Mouse (Mus musculus): ENCODE measurements at regions not wholly inside any gene's neighbourhood (a gene's known extent, or its start where the extent isn't known, plus 50 kb on each side); places are given as distances from the start of the nearest gene placed in this dataset.

DNA sequence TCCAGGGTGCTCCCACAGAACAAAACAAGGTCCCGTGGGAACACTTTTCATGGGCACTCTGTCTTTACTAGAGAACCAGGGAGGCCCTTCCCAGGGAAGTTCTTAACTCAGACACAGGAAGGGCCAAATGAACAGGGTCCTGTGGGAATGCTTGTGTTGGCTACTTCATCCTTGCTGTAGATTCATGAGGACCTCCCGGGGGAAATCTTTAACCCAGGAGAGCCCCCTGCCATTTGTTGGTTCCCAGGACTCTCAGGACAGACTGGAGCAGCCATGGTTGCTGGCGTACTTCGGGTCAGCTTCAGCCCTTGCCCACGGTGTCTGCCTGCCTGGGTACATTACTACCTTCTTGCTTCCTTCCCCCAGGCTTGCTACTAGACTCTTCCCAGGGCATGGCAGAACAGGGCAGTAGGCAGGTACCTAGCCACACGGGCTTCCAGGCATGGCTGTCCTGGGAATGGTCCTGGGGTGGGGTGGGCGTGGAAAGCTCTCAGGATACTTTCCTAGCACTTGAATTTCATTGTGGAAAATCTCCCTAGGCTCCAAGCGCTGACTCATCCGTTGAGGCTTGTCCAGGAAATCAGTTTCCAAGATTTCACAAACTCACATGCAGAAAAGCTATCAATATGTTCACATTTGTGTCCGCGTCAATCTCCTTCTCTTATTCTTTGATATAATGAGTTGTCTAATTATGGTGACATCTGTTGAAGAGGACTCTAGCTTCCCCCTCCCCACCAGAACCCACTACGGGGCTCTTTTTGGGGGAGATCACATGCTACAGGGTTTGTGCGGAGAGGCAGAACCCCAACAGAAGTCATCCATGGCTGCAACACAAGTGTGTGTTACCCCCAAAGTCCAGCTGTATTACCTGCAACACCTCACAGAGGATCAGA, 148.6 kb downstream of the Sec61b start:
- DNase-seq (ENCODE audit: low spot score), result no peak

DNA sequence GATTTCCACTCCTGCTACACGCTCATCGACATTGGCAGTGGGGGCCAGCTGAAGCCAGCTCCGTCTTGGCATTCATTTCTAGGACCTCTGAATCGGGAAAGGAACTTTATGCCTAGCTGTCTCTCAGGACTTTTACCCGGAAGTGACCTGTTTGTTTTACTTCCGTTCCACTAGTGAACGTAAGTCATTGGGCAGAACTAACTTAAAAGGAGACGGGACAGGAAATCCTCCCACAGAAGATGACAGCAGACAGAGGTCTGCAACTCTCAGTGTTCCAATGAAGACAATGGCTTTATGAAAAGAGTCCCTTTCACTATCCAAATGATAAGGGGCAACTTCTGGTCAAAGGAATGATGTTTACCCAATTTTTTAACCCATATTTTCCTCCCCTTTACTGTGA, 155.5 kb downstream of the Sec61b start:
- DNase-seq (ENCODE audit: low spot score), result no peak

DNA sequence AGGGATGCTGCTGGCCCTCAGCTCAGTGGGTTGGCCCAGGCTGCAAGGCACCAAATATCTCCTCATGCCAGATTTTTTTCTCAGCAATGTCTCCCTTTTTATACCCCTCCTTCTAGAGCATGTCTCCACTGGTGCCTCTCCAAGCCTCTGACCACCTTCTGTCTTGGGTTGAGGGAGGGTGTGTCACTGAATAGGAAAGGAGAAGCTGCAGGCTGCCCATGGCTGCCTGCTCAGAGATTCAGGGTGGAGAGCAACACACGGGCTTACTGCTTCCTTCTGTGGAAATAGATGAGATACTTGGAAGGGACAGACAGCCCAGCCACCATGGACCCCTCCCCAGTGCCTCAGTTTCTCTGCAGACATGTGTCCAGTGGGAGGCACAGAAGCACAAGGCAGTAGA, 156.0 kb downstream of the Sec61b start:
- DNase-seq (ENCODE audit: low spot score), result no peak

DNA sequence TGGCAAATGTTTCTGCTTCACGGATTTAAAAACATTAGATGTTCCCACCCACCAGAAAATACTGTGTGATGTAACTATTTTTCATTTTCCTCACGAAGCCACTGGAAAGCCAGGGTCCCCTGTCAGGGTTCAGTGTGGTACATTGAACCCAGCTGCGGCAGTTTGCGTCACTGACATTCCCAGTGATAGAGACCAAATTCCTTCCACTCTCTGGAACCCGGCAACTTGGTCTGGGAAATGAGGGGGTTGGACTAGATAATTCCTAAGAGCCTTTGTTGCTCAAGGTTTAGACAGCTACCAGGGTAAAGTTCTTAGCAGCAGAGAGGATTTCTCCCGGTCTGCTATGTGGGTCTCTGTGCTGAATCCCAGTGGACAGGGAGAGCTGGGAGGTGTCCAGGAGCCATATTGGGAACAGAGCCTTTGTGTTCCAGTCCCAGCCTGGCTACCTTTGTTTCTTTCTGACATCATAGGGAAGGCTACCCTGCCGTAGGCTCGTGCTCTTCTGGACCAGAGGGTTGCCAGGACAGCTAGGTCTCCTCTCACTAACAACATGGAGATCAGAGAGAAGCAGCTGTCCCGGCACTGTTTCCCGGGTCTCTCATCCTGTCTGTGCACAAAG, 164.5 kb downstream of the Sec61b start:
- no peak for DNase-seq (ENCODE audit: low spot score)

DNA sequence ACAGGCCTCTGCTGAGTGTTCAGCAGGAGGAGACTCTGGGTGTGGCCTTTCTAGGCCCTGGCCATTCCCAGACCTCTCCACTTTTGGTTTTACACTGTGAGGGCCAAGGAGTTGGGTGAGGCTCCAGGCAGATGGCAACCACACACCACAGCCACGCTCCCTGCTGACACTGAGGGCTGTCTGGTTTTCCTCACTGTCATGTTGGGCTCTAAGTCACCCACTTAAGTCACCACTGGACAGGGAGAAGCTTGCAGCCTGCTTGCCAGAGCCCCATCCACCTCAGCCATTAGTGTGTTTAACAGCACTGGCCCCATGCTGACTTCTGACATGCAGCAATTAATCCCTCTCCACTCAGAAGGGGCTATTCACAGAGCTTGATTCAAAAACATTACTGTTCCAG, 170.6 kb downstream of the Sec61b start:
- DNase-seq (ENCODE audit: low spot score), result no peak

DNA sequence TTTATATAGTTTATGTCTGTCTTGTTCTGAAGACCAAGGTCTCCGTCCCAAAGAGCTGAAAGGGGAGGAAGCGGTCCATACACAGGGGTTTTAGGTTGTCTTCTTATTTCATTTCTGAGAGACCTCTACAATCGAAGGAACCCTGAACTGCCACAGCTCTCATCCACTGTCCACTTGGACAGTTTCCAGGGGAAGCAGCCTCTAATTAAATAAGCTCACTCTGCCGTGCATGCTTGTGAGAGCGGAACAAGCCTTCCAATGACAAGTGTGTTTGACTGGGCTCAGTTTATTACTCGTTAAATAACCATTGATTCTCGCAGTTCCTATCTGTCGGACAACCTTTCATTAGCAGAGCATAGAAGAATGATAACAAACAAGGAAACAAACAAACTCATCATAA, 174.2 kb downstream of the Sec61b start:
- no peak for DNase-seq (ENCODE audit: low spot score)

DNA sequence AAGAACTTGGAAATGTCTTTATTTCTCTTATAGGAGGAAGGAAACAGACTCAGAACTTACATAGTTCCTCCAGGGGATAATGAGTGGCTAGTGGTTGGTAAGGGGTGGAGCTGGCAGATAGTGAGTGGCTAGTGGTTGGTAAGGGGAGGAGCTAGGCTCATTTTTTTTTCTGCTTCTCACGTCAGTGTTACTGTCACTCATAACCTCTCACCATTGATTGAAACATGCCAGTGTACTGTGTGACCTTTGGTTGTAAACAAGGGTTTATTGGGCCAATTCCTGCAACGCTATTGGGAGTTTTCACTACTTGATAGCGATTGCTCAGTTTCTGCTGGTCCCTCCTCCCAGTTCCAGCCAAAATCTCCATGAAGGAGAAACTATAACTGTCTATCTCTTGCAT, 175.5 kb downstream of the Sec61b start:
- DNase-seq (ENCODE audit: low spot score), result no peak

DNA sequence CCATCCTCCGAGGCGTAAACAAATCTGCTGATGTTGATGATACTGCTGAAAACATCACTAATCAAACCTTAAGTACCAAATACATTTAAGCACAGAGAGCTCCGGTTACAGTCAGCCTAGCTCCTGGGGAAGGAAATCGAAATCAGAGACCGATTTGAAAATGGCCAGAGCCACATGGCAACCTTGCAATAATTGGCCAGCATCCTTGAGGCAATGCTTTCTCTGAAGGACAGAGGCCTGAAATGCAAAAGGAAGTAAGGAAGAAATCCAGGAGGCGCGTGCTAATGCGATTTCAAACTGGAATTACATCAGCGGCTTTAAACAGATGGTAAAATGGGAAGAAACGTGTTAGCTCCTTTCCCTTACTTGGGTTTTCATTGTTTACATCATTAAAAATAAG, 177.1 kb downstream of the Sec61b start:
- no peak for DNase-seq (ENCODE audit: low spot score)

DNA sequence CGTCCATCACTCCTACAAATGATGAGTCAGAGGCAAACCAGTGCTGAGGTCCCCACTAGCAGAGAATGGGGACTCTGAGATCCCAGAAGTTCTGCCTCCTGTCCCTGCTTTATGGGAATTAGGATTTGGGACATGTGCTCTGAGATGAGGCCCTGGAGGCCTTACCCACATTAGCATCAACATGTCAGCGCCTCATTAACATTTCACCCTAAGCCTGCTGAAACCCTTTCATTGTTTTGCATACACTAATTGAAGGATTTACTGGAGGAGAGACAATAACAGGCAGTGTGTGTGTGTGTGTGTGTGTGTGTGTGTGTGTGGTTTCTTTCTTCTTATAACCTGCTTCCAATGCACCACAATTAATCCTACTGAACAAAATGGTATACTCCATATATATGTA, 178.7 kb downstream of the Sec61b start:
- no peak for DNase-seq (ENCODE audit: low spot score)

DNA sequence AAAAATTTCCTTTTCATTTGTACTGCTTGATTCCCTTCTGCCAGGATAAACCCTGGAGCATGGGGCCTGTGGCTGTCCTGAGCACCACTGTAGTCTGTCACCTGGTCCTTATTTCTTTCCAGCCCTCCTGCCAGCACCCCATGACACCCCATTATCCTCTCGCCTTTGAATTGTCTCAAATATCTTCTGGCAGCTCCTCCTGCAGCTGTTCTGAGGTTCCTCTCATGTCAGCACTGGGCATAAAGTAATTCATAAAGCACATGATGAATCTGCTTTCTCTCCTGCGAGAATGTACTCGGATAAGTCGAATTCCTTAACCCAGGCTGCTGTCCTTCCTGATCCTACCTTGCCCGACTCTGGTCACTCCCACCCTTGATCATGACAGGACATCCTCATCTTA, 195.1 kb downstream of the Sec61b start:
- no peak for DNase-seq (ENCODE audit: low spot score)

DNA sequence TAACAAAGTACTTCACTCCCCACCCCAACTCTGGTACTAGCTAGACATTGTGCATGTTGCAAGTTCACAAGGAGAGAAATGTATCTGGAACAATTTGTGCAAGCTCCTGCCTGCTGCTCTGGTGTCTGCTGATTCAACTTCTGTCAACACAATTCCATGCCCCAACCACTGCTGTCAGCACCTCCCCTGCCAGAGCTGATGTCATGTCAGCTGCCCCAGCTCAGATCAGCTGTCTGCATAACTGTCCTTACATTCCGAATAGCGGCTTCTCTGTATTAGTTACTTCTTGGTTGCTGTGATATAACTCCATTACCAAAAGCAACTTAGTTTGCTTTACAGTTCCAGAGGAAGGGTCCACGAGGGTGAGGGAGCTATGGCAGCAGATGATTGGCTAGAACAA, 196.0 kb downstream of the Sec61b start:
- no peak for DNase-seq (ENCODE audit: low spot score)

DNA sequence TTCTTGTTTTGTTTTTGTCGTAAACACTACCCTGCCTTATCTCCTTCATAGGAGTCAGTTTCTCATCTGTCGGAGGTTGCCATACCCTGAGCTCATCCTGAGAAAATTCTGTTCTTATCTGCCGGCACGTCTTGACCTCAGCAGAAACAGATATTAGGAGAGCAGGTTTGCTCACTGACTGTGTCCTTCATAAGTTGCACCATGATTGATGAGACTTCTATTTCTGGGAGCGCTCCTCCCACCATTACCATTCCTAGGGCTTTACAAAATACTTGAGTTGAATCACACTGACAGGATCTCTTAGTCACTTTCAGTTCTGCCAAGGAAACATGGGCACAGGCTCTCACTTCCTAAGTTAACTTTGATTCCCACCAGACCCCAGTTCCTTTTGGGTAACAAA, 196.9 kb downstream of the Sec61b start:
- DNase-seq (ENCODE audit: low spot score), result no peak

DNA sequence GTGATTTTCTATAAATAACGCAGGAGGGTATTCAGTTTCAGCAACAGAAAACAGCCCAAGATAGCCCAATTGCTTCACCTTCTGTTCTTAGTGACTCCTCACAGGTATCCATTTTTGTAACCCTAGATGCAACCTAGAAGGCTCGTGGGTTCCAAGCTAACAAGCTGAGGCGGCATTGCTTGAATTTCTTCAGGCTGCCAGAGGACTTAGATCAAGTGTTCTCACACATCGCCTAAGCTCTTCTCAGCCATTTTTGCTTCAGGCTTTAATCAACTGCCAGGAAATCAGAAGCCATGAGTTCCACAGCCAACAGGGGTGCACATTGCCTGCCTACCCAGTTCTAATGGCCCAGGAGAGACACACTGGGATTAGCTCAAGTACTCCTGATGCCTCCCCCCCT, 206.7 kb downstream of the Sec61b start:
- no peak for DNase-seq (ENCODE audit: low spot score)

DNA sequence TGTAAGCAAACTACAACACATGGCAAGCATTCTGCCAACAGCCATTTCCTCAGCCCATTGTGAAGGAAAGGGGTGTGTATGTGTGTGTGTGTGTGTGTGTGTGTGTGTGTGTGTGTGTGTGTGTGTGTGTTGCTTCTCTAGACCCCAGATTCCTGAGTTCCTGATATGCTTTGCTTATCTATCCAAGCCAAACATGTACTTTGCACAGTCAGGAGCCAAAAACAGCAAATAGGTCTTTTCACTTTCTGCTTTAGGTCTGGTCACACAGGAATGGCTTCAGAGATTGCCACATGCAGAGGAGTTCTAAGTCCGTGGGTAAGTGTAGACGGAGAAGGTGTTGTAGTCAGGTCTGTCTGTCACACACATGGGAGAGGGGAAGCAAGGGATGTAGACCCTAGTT, 216.7 kb downstream of the Sec61b start:
- DNase-seq (ENCODE audit: low spot score), result no peak

DNA sequence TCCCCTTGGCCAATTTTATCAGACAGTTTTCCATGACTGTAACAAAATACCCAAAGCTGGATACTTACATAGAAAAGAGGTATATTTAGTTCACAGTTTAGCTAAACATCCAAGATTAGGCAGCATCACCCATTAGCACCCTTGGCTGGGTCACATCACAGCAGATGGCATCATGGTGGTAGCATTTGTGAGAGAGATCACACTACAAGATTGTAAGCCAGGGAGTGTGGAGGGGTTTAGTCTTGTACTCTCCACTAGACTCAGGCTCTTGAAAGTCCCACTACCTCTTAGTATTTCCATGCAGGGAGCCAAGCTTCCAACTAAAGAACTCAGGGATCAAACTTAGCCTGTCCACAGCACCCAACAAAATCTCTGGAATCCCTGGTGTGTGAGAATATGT, 218.2 kb downstream of the Sec61b start:
- DNase-seq (ENCODE audit: low spot score), result no peak

DNA sequence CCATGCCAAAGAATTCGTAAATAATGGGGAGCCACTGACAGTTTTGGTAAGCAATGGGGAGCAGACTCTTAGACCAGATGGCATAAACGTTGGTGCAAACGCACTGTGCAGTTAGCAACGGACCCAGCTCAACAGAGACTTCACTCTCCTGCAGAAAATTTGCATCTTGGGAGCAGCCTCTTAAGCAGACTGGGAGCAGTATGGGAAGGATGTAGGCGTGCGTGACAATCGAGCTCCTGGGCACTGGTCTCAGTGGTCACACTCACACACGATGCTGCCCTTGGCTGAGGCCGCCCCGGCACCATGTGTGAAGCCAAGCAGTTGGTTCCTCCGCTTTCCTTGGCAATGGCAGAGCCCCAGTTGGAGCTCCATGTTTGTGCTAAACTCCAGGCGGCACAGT, 218.8 kb downstream of the Sec61b start:
- DNase-seq (ENCODE audit: low spot score), result no peak

DNA sequence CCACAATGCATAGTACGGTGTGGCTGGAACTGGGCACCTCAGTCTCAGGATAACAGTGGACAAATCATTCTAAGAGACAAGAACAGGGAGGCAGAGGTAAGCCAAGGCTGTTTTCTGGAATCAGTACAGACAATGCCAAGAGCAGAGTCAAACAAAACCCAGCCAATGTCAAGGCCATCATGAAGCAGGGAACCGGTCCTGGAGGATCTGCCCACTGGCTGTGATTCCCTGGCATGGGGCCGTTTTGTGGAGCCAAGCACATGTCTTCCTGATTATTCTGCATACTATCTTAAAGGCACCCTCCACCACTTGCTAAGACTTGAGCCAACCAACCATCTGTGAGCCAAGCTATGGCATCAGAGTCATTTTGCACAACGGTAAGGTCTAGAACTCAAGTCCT, 222.6 kb downstream of the Sec61b start:
- no peak for DNase-seq (ENCODE audit: low spot score)

DNA sequence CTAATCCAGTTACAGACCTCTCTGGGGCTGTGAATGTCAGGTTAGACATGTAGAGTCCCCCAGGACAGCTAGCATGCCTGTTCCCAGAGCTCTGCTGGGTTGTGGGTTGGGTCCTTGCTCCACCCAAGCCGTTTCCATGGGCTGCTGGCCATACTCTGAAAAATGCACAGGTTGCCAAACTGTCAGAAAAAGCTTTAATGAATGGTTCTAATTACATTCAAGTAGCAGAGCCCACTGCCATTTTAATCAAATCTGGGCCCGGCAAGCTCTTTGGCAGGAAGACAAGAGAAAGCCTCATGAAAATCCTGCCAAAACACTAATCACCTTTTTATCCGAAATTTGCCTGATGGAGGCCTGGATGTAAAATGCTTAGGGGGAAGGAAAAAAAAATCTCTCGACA, 224.1 kb downstream of the Sec61b start:
- no peak for DNase-seq (ENCODE audit: low spot score)

DNA sequence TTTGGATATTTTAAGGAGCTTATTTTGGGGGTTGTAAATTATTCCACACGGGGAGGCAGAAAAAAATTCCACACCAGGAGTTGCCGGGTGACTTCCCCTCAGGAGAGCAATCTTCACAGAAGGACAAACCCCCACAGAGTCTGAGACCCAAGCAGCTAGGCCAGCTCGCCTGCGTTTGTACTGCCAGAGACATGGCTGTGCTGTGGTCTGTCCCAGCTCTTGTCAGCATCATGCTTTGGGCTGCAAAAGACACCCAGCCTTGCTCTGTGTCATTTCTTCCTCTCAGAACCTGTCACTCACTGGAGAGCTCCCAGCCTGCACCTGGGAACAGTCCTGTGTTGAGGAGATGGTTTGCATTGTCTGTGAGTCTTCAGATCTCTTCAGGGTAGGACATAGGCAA, 224.5 kb downstream of the Sec61b start:
- DNase-seq (ENCODE audit: low spot score), result no peak

DNA sequence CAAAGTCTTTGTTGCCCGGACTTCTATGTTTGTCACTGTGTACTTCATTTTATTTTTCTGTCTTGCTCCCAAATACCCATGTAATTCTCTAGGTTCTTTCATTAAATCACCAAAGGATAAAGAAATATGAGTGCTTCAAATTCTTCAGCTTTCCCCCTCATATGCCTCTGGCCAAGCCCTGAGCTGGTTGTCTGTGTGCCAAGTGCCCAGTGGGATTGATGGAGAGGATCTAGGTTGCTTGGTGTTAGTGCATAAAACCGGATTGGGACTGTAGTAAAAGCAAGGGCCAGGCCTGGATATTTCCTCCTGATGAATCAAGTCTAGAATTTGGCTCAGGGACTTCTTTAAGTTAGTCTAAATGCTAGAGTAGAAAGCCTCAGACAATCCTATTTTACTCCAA, 229.0 kb downstream of the Sec61b start:
- DNase-seq (ENCODE audit: low spot score), result no peak

DNA sequence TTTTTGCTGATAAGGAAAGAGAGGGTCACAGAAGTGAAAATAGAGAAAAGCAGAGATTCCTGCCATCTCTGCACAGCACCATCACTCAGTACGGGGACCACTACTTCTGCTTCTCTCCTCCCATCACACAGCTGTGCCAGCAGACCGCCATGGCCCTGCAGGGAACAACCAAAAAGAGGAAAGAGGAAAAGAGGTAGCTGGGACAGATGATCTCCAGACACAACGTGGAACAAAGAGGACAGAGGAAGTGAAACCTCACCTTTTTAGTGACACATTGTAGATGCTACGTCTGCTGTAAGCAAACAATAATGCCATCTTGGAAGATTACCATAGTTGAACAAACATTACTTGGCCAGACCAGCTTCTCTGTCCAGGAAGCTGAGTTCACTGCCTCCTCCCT, 230.1 kb downstream of the Sec61b start:
- no peak for DNase-seq (ENCODE audit: low spot score)

DNA sequence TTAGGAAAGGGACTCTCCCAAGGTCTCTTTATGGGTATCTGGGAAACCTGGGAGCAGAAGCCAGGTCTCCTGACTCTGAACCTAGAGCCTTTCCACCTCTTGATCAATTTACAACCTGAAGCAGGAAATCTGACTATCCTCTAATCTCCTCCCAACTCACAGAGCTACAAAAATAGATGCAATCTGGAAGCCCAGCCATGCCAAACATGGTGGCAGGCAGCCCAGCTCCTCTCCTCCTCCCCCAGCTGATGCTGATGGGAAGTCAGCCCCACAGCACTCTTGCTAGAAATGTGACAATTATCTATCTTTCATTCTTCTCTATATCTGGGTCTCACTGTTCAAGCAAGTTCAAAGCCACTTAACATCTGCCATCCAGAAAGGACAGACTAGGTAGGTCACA, 233.5 kb downstream of the Sec61b start:
- no peak for DNase-seq (ENCODE audit: low spot score)

DNA sequence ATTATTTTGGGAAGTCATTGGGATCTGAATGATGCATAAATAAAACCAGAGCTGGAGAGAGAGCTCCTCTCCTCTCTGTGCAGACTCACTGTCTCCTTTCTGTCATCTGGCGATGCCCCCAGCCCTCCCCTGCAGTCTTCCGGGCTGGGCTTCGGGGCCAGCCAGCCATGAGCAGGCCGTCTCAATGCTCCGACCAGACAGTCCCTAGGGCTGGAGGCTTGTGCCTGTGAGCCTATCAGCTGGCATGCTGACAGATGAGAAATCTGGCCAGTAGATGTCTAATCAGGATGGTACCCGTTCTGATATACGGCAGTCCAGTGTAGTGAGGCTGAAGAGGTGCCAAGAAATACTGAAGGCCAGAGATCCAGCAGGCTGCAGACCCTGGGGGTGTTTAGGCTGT, 238.9 kb downstream of the Sec61b start:
- no peak for DNase-seq (ENCODE audit: low spot score)

All from T-cell, adult 2 months (primary cell).